Mouse (Mus musculus) heart, postnatal 0 days (tissue): ENCODE data around the gene Pglyrp1. TPM values are rescaled to one million over a fixed set of nuclear protein-coding genes. Genes with fewer than 3 reads are reported as not detected.
A peak's percentile ranks its signal among the peaks of the same experiment; 100 is the strongest.

ENCODE experiments used
- ATAC-seq: fragments of 200-750 bp; cut with Nextera tagmentation; 2 replicates; pipeline ENCODE4 v1.8.0; 2017; ENCODE audit warnings: low read depth, moderate number of reproducible peaks, moderate library complexity; ENCODE audit not compliant: insufficient read depth
- DNase-seq: peaks from one replicate; pipeline ENCODE4 v3.0.0-alpha.2; 2016; ENCODE audit warnings: low spot score
- H3K27ac ChIP-seq: fragments of 300-500 bp; sonication (generic); 2 replicates; pipeline ENCODE4 v1.5.1; 2014; ENCODE audit warnings: low read depth, mild to moderate bottlenecking
- H3K27me3 ChIP-seq: fragments of 300-500 bp; sonication (generic); 2 replicates; pipeline ENCODE4 v1.6.1; 2014; ENCODE audit warnings: low read length, mixed read lengths; ENCODE audit not compliant: control insufficient read depth, insufficient read depth
- H3K36me3 ChIP-seq: fragments of 300-500 bp; sonication (generic); replicated peaks from 2 replicates; pipeline ENCODE4 v1.6.1; 2014; ENCODE audit warnings: low read length, mixed read lengths; ENCODE audit not compliant: control insufficient read depth, insufficient read depth
- H3K4me1 ChIP-seq: fragments of 300-500 bp; sonication (generic); 2 replicates; pipeline ENCODE4 v1.6.1; 2014; ENCODE audit warnings: antibody characterized with exemption; ENCODE audit not compliant: control insufficient read depth, insufficient read depth
- H3K4me2 ChIP-seq: fragments of 300-500 bp; sonication (generic); 2 replicates; pipeline ENCODE4 v1.6.1; 2014; ENCODE audit warnings: low read depth, mild to moderate bottlenecking, low read length, moderate library complexity
- H3K4me3 ChIP-seq: fragments of 300-500 bp; sonication (generic); 2 replicates; pipeline ENCODE4 v1.5.1; 2014; ENCODE audit warnings: low read depth, low read length
- H3K9ac ChIP-seq: fragments of 300-500 bp; sonication (generic); replicated peaks from 2 replicates; pipeline ENCODE4 v1.6.1; 2014; ENCODE audit warnings: low read depth, low read length, mixed read lengths
- H3K9me3 ChIP-seq: fragments of 300-500 bp; sonication (generic); replicated peaks from 2 replicates; pipeline ENCODE4 v1.6.1; 2016; ENCODE audit warnings: low read length; ENCODE audit not compliant: control insufficient read depth
- CTCF ChIP-seq: IDR thresholded peaks from 2 replicates; pipeline ENCODE4 v1.5.1; 2016; ENCODE audit warnings: antibody characterized with exemption, control low read depth, low read depth
- EP300 ChIP-seq: IDR thresholded peaks from 2 replicates; pipeline ENCODE4 v1.6.1; 2016; ENCODE audit warnings: antibody characterized with exemption, low read depth
- WGBS: fragments of 180-500 bp; shearing (Covaris S2); extraction: QIAGEN DNeasy Blood & Tissue Kit; methylation state at CpG from one replicate; pipeline ENCODE4 v1.1.7; 2014; 5-methylcytosine and 5-hydroxymethylcytosine counted together
- polyA plus RNA-seq: library from polyadenylated mRNA; unstranded; fragments of >200 nt; fragmentation: Nextera tagmentation; extraction: Ambion mirVana; gene quantifications from 2 replicates; pipeline ENCODE4 v1.2.1, GENCODE M21; 2015
- total RNA-seq: library from RNA; depleted of rRNA; stranded (reverse); fragments of >200 nt; gene quantifications from 2 replicates; pipeline ENCODE4 v1.2.3, GENCODE M21; 2014; ENCODE audit warnings: low replicate concordance

Pglyrp1 gene
- total and polyA plus RNA-seq, 2 experiments from 2014 or later, result 1.8 TPM; not detected in 1

DNA sequence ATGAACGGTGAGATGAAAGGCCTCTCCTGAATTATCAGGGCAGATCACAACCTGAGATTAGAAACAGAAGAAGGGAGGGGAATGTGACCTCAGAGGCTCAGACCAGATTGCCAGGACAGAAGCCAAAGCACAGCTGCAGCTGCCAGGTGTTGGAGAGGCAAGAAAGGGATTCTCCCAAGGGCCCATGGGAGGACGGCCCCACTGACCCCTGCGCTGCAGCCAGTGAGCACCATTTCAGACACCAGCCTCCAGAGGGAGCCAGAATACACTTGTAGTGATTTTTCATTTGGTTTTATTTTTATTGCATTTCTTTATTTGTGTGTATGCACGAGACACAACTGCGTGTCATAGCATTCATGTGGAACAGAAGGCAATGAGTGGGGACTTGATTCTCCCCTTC is 25.4 kb downstream of the Pglyrp1 start:
- H3K27me3 ChIP-seq, result peaks cover 9% of the 10 kb centered on the region
- peaks cover 36% of the 10 kb centered on the region for H3K36me3 ChIP-seq
- no peak overlapping the region for H3K9ac ChIP-seq
- no peak overlapping the region for H3K27ac ChIP-seq
- WGBS, result 37% methylated on average over 5 of the region's 5 CpGs
- H3K9me3 ChIP-seq, result no peaks in the 10 kb centered on the region
- H3K4me1 ChIP-seq, result peaks cover 12% of the 10 kb centered on the region
- DNase-seq (peak; percentile 50), ATAC-seq (0 out of 2 replicates have a peak, but pooled peaks have one; percentile 22)
- no peak for TF ChIP-seq EP300
- peak; percentile 62 for TF ChIP-seq CTCF
- H3K4me3 ChIP-seq, result no peak overlapping the region
- H3K4me2 ChIP-seq, result no peak overlapping the region

DNA sequence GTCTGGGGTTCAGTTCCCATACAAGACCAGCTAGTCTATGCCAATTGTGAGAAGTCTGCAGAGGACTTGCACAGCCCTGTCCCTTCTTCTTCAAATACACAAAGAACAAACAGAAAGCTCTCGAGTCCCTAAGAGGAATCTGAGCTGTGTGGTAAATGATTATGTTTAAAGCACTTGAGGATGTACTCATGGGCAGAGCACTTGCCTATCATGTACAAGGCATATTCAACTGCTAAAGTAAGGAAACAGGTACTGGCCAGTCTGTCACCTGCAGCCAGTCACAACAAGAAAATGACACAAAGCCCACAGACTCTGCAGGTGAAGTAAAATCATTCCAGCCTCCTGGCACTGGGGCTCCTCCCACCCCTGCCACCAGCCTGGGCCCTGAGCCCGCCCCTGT is 29.4 kb downstream of the Pglyrp1 start:
- WGBS, result 94% methylated on average over 2 of the region's 2 CpGs

GRCm38 (mm10) chr7:18902486-18902885 is 31.4 kb downstream of the Pglyrp1 start:
- Histone ChIP-seq H3K4me1 (no peaks in the 10 kb centered on the region), H3K9ac (no peak overlapping the region), H3K36me3 (peaks cover 58% of the 10 kb centered on the region), H3K4me2 (no peak overlapping the region), H3K27ac (no peak overlapping the region), H3K4me3 (no peak overlapping the region), H3K27me3 (no peaks in the 10 kb centered on the region), H3K9me3 (no peaks in the 10 kb centered on the region)
- 56% methylated on average over 3 of the region's 3 CpGs for WGBS
- no peak for DNase-seq
- TF ChIP-seq CTCF (no peak), EP300 (no peak)
- no peak for ATAC-seq

More for the DNA sequence above, 29.4 kb downstream of the Pglyrp1 start:
- H3K9me3 ChIP-seq, result no peaks in the 10 kb centered on the region
- no peak overlapping the region for H3K4me2 ChIP-seq
- no peak overlapping the region for H3K9ac ChIP-seq
- H3K36me3 ChIP-seq, result peaks cover 53% of the 10 kb centered on the region
- TF ChIP-seq CTCF (no peak), EP300 (no peak)
- DNase-seq (no peak), ATAC-seq (no peak)
- no peaks in the 10 kb centered on the region for H3K4me1 ChIP-seq
- H3K27ac ChIP-seq, result no peak overlapping the region
- H3K4me3 ChIP-seq, result no peak overlapping the region
- H3K27me3 ChIP-seq, result no peaks in the 10 kb centered on the region

DNA sequence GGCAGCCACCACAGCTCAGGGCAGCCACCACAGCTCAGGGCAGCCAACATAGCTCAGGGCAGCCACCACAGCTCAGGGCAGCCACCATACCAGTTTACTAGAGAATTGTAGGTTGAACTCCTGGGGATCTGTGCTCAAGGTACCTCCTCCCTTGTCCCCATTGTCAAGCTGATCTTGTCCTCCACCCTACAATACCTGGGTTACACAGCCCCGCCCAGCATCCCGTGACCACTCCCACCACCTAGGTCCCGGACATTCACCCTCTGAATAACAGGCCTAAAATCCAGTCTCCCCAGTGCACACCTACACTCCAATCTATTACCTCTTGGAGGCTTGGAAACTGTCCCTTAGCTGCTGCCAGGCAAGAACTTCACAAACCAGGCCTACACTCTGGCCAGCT is 33.8 kb downstream of the Pglyrp1 start:
- no peak overlapping the region for H3K27ac ChIP-seq
- ATAC-seq, result no peak
- 82% methylated on average over 3 of the region's 3 CpGs for WGBS
- peaks cover 35% of the 10 kb centered on the region; the same call in 1 of the 2 replicates for H3K36me3 ChIP-seq
- H3K27me3 ChIP-seq, result no peaks in the 10 kb centered on the region
- H3K9me3 ChIP-seq, result no peaks in the 10 kb centered on the region
- no peak overlapping the region for H3K4me3 ChIP-seq
- no peak overlapping the region for H3K9ac ChIP-seq
- TF ChIP-seq CTCF (no peak), EP300 (no peak)
- H3K4me2 ChIP-seq, result no peak overlapping the region
- DNase-seq, result no peak
- H3K4me1 ChIP-seq, result peaks cover 8% of the 10 kb centered on the region; the same call in 1 of the 2 replicates

DNA sequence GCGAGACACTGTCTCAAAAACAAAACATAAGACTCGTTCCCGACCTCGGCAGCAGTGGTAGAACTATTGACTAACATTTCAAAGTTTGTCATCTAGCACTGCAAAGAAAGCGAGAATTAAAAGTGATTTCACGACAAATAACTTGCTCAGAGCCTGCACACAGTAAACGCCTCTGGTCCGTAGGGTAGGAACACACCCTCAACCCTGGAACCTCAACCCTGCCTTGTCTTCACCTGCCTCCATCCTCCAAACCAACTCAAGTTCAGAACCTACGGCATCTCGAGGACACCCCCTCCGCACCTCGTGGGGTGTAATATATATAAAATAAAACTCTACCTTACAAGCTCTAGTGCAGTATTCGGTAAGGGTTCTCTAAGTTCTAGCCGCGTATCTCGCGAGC is 38.7 kb downstream of the Pglyrp1 start:
- ATAC-seq (no peak), DNase-seq (peak; percentile 5)
- WGBS, result 4% methylated on average over 17 of the region's 17 CpGs
- Histone ChIP-seq H3K9ac (peak overlapping the region; percentile 57), H3K4me3 (peak overlapping the region; percentile 78), H3K4me1 (peaks cover 11% of the 10 kb centered on the region; the same call in 1 of the 2 replicates), H3K9me3 (no peaks in the 10 kb centered on the region), H3K27ac (no peak overlapping the region), H3K36me3 (0 out of 2 replicates have a peak, but pooled peaks cover 5% of the 10 kb centered on the region), H3K4me2 (peak overlapping the region; percentile 67), H3K27me3 (no peaks in the 10 kb centered on the region)
- no peak for TF ChIP-seq CTCF

GRCm38 (mm10) chr7:18910241-18910831 is 39.2 kb downstream of the Pglyrp1 start, which contains the start of gene Ccdc61:
Ccdc61 (minus strand) TSS chr7:18910415.
- Histone ChIP-seq H3K4me3 (peak within 1 kb of the TSS; percentile 78), H3K9me3 (no peaks in the 10 kb centered on the region), H3K27me3 (no peaks in the 10 kb centered on the region), H3K4me1 (peaks cover 11% of the 10 kb centered on the region; the same call in 1 of the 2 replicates), H3K4me2 (peak within 1 kb of the TSS; percentile 67), H3K36me3 (0 out of 2 replicates have a peak, but pooled peaks cover 5% of the 10 kb centered on the region), H3K9ac (peak within 1 kb of the TSS; percentile 57), H3K27ac (no peak within 1 kb of the TSS)
- peak; percentile 99 for ATAC-seq
- TF ChIP-seq EP300 (peak; percentile 75), CTCF (no peak)
- peak; percentile 99 for DNase-seq
- WGBS, result 0% methylated on average over 33 of the region's 33 CpGs
